Mouse (Mus musculus): ENCODE measurements around the gene Stab1.

Gene Stab1

DNA sequence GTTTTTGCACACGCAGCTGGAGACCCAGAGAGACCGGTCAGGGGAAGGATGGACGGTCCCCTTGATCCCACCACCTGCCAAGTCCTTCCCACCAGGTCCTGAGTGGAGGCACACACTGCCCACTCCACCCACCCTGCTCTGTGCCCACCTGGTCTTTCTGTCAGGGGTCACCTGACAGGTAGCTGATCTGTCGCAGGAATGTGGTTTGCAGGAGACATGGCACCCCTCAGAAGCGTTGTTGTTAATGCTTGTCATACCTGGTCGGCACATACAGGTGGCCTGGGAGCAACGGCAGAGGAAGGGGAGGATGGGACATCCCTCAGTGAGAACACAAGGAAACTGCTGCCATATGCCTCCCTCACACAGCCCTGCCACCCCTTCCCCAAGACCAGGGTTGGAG, 7.2 kb downstream of the Stab1 start:
- no peak for DNase-seq

DNA sequence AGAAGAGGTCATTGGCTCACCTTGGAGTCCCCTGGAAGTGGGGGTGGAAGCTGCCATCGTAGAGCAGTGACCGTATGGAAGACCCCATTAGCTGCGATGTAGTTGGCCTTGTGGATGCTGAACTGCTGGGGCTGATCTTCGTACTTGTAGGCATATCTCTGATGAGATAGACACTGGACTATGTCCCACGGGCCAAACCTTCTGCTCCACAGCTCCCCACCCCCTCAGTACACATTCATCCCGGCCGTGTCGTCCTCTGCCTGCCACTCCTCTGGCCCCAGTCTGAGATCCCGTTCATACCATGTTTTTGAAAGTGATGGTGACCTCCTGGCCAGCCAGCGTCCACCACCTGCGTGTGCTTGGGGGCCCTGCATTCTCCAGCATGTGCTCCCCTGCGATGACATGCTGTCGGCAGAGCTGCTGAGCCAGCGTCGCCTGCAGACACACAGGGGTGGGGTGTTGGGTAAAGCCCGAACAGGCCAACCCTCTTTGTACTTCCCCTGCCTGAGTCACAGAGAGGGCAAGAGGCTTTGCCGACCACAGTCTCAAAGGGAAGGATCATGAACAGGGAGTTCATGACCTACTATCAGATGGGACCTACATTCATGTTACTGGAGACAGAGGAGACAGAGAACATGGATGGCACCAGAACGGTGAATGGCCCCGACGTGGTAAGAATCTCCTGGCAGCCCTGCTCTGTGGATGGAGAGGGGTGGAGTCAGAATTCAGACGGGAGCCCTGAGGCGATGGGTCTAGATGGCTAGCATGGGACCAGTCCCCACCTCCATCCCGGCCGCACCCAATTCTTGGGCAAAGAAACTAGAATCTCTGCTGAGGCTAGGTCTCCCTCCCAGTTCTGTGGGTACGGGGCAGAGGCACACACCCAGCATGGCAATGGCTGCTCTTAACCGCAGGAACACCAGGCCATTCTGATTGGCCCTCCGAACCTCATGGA, 8.0 kb downstream of the Stab1 start:
- DNase-seq, result no peak

DNA sequence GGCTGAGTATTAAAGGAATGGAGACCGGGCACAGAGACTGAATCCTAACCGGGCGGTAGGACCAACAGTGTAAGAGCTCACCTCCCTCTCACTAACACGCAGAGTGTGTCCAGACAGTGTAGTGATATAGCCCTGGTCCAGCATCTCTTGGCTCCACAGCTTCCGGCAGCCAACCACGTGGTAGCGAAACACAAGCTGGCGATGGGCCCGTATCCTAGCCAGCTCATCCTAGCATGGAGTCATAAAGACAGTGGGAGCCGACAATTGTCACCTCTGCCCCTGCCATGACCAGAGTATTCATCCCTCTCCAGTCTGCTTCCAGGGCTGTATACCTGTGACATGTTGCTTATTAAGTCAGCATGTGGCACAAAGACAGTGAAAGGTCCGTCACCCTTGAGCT, 22.7 kb downstream of the Stab1 start:
- no peak for DNase-seq

DNA sequence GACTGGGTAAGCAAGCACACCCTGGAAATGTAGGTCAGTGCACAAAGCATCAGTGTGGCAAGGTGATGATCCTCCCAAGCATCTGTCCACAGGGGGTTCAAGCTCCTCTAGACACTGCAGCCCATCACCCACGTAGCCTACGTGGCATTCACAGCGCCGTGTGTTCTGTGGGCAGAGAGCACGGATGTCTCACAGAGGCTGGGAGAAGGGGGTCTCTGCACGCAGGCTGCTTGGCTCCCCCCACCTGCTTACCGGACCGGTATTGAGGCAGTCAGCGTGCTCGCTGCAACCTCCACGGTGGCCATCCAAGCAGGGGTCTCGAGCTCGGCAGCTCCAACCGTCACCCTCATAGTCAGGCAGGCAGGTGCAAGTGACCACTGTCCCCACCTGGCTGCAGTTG, 27.4 kb downstream of the Stab1 start:
- DNase-seq, result no peak

DNA sequence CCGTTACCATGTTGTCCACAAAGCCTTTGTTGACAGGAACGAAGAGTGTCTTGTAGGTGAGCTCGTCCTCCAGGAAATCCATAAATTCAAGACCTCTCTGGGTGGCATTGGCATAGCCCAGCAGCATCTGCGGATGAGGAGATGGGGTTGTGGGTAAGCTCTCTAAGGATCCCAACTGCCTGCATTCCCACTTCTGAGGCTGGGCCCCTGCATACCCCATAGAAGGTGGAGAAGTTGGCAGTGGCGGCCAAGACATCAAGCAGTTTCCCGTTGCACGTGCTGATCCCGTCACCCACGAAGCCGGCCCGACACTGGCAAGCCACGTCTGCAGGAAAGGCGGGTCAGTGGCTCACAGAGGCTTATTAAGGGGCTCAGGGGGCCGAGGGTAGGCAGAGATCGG, 28.3 kb downstream of the Stab1 start:
- no peak for DNase-seq

DNA sequence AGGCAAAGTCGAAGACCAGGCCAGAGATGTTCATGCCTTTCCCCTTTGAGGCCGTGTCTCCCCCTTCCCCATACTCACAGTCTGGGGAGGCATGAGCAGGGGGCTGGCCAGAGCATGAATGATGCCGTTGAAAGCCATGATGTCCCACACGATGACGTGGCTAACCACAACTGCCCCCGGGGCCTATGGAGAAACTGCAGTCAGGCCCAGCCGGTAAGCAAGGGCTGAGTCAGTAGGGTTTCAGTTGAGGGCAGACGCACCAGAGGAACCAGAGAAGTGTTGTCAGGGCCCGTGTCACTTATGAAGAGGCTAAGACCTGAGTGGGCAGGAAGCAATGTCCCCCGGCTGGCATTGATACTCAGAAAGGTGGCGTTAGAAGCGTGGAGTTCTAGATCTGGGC, 28.8 kb downstream of the Stab1 start:
- DNase-seq, result no peak

DNA sequence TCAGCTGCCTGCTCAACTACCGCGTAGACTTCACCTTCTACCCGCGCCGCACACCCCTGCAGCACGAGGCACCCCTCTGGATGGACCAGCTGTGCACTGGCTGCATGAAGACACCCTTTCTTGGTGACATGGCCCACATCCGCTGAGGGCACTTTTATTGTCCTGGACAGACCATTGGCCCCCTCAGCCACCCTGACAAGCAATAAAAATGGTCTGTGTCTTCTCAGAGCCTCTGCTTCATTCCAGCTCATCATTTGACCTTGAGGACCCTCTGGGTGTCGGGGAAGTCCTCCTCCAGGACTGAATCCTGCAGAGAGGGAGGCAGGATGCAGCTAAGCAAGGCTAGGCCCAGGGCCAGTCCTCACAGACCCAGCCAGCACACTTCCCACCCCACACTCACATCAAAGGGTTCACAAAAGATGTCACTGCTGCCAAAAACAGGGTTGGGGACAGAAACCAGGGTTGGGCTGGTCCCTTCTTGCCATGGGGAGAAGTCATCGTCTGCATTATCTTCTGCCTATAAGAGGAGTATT, 29.5 kb downstream of the Stab1 start:
- no peak for DNase-seq

DNA sequence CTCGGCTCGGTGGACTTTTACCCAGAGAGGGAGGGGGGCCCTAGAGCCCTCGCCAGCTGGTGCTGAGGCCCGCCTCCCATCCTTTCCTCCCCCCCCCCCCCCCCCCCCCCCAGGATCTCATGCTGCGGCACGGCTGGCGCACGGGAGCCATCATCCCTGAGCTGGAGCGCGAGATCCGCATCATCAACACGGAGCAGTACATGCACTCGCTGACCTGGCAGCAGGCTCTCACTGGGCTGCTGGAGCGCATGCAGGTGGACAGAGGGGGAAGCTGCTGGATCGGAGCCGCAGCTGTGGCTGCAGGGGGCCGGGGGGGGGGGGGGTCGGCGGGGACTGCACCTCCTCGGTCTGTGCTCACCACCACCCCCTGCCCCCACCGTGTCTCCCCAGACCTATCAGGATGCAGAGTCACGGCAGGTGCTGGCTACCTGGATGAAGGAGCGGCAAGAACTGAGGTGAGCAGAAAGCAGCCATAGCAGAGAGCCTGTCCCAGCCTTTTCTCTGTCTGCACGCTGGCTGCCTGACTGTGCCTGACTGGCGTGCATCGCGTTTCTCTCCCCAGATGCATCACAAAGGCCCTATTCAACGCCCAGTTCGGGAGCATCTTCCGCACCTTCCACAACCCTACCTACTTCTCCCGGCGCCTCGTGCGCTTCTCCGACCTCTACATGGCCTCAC, 30.1 kb downstream of the Stab1 start:
- DNase-seq, result no peak

DNA sequence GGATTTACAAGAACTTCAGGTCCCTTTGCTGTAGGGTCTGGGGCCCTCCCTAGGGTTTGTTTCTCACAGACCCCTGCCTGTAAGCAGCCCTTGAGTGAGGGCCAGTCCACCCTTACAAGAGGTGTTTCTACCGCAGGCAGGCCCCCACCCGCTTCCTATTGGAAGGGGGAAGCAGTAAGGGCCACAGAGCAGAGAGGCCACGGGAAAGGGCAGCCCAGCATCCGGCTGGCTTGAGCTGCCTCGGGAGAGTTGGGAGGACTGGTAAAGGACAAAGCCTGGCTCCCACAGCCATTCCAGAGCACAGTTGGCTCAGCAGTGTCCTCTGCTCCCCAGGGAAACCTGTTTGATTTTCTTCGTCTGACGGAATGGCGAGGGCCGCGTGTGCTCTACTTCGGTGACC, 30.6 kb downstream of the Stab1 start:
- DNase-seq, result no peak

DNA sequence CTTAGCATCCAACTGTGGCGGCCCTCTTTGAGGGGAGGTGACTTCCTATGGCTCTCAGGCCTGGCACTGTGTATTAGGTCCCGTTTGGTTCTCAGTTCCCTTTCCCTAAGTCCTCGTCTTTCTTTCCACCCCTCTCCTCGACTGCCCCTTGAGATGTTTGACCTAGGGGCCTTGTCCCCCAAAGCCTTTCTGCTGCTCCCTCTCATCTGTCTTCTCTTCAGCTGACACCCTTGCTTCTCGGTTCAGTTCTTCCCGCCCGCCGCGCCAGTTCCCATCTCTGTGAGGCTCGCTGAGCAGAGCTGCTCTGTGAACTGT, 31.2 kb downstream of the Stab1 start:
- DNase-seq, result no peak

DNA sequence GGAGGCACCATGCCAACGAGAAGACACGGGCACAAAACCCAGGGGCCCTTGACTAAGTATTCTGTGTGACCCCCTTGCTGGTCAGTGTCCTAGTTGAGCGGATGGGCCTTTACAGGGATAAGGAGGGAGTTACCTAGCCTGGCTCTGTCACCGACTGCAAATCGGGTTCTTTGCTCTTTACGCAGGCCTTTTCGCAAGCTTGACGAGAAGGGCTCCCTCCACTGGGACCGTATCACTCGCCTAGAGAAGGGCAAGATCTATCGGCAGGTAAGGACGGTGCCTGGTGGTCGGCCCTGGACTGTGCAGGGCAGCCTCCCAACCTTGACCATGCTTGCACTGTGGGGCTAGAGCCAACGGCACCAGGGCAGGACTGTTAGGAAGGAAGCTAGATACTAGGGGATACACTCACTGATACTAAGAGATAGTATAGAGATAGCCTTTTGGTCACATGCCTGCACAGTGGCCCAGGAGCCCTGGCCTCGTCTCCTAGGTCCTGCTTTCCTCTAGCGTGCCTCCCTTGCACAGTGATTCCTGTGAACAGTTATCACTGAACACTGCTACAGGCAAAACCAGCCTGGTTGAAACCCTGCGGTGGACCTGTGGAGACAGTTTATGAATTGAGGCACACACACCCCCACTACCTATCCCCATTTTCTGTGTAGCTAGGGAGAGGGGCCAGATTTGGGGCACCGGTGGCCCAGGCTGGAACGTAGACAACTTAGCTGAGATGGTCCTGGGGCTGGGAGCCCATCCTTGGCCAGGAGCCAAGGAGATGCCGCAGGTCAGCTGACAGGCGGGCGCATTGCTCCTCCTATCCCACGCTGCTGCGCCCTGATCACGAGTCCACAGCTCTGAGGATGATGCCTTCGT, 31.8 kb downstream of the Stab1 start:
- DNase-seq, result no peak

DNA sequence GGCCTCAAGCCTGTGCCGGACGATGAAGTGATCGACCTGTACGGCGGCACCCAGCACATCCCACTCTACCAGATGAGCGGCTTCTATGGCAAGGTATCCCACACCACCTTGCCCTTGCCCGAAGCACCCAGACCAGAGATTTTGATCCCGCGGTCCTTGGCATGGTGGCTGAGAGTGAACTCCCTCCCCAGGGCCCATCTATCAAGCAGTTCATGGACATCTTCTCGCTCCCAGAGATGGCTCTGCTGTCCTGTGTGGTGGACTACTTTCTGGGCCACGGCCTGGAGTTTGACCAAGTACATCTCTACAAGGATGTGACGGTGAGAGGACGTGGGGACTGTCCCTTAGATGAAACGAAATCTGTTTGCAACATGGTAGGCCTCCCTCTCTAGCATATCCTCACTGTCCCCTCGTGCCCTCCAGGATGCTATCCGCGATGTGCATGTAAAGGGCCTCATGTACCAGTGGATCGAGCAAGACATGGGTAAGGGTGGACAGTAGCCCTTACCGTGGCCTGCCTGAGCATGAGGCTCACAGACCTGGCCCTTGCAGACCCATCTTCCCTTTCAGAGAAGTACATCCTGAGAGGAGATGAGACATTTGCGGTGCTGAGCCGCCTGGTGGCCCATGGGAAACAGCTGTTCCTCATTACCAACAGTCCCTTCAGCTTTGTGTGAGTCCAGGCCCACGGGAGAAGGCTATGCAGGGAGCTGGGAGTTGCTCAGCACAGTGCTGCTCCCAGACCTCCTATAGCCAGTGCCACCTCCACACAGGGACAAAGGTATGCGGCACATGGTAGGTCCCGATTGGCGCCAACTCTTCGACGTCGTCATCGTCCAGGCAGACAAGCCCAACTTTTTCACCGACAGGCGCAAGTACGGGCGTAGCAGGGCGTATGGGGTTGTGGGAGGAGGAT, 32.7 kb downstream of the Stab1 start:
- DNase-seq, result no peak

DNA sequence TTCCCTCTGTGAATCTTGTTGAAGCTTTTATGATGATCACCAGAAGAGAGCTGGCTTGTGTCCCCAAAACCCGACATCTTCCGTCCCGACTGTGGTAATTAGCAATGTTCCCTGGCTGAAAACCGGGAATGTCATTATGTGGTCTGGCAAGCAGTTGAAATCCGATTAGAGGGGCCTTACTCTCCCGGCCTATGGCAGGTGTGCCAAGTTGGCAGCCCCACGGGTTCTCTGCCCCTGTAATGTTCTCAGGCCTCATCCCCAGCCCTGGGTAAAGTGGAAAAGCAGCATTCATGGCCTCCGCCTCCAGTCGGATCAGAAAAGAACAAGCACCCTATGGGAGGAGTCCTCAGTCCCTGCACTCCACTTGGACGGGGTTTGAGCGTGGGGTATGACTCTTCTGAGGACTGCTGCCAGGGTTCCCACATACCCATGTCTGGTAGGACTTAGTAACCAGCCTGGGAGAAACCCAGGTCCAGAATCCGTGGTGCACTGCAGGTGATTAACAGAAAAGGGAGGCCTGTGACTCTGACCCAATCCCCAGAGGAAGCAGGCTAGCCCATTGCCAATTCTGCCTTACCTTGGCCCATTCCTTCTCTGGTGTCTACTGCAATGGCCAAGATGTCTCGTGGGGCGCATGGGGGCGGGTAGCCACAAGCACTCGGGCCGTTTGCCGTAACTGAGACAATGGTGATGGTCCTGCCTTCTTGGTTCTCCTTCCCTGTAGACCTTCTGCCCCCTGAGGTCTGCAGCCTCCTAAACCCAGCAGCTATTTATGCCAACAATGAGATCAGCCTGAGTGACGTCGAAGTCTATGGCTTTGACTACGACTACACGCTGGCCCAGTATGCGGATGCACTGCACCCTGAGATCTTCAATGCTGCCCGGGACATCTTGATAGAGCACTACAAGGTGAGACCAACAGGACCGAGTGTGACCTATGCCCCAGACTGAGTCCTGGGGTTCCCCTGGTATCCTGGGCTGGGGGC, 34.1 kb downstream of the Stab1 start:
- no peak for DNase-seq

DNA sequence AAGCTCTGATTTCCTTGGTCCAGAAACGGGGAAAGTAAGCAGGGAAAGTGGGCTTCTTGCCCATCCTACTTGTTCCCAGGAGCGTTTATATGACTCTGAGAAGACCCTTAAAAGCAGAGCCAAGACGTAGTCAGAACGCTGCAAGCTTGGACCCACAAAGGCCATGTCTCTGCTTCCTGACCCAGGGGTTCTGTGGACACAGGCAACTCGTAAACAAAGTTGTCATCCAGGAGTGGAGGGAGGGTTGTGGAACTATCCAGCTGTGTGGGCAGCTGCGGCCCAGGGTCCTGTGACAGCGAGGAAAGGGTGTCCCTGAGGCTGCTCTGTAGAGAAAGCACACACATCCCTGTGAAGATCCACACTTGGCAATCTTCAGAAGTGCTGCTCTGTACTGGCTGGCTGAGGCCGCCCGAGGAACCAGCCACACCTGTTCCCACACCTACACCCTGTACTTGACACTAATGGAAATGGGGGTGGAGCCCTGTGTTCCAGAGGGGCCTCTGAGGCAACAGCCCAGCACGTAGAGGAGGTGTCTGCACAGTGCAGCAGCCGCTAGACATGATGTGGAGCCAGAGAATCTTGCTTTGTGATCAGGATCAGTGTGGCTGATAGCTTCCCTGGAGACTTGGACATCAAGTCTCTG, 35.3 kb downstream of the Stab1 start:
- no peak for DNase-seq

DNA sequence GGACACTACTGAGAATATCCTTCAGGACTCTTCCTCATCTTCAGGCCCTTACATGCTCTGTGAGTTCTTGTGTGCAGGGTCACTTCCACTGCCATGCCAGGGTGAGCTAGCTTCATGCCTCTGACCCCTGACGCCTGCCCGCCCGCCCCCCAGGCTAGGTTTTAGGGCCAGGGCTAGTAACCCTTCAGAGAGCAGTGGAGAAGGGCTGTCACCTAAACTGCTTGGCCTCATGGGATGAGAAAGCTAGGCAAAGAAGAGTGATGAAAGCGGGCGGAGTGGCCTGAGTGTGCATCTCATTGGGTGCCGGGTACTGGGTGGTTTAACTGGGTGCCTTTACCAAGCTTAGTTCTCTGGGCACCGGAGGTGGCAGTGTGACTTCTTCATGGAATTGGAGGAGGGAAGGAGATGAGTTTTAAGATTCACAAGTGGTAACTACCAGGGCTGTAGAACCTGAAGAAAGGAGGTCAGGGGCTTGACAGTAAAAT, 35.9 kb downstream of the Stab1 start:
- DNase-seq, result no peak

DNA sequence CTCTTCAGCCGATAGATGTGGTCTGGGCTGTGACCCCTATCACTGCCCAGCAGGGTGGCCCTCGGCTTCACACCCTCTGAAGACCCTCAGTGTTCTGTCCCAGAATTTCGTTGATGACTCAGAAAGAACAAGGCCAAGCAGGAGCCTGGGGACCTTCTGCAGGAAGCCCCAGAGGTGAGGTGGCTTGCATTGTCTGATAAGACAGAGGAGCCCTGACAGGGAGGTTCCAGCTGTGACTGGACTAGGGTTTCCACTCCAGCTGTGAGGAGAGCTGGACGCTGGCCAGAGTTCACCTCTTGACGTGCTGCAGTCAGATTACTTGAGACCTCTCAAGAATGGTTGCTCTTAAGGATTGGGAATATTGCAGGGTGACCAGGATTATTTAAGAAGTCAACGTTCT, 36.4 kb downstream of the Stab1 start:
- DNase-seq, result no peak

DNA sequence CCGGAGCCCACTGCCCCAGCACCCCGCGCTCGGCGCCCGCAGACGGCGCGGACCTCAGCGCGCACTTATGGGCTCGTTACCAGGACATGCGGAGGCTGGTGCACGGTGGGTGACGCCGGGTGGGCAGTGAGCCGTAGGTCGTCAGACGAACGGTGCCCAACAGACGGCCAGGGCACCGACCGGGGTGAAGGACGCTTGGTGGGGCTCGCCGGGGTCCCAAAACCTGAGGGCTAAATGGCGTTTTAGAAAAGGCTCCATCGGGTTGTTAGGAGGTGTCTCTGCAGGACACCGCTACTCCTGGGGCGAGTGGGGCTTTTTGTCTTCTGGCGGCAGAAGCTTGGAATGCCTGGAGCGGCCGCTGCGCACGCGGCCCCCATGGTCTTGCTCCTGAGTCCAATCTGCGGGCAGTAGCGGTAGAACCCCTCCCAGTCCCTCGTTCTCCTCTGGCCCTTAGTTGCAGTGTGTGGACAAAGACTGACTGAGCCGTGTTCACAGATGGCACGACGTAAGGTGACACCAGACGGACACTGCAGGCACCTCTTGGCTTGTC, 37.1 kb downstream of the Stab1 start:
- DNase-seq, result no peak

DNA sequence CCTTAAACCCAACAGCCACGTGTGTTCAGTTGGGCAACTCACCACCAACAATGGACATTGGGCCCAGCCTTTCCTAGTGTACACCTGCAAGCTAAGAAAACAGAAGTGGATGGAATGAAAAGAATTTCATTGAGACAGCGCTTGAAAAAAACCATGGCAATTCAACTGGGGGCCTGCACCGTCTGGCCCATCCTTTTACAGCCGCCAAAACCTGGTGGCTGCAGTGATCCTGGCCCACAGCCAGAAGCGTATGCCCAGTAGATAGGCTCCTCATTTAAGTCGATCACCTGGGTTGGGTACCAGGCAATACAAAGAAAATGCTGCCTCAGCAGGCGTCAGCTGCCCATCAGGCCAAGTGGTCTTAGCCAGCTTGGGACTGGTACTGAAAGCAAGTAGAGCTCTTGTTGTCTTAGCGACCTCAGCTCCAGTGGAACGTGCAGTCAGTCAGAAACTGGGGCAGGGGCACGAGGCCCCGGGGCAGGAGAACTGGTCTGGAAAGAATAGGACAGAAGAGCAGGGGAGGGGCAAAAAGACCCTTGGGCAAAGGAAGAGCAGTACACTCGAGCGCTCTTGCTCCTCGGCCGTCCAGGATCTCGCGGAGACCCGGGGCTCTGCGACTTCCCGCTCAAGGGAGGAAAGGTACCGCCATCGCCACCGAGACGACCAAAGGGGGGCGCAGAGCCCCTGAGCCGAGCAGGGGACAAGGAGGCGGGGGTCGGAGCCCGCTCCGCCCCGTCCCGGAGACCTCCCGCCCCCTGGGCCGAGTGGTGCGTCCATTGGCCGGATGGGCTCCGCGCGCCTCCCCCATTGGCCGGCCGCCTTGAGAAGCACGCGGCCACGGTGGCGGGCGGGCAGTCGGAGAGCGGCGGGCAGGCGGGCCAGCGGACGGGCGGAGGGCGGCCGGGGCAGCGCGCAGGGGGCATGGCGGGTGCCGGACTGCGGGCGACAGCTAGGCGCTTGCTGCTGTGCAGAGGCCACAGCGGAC, 37.9 kb downstream of the Stab1 start, which contains the start of gene Nt5dc2:
TSS of gene Nt5dc2 (plus strand) at position 818 of the 985 bp plus-strand sequence.
- peak; percentile 74 for DNase-seq
